Mouse (Mus musculus): Measurements from ENCODE around the gene Adam8. TPM values are rescaled to one million over a fixed set of nuclear protein-coding genes. Genes with fewer than 3 reads are reported as not detected.

Adam8 gene
- polyA plus RNA-seq, 1 experiment from 2014 or later = 2.6 TPM

GRCm38 (mm10) chr7:139949893-139950282 is 42.5 kb downstream of the Adam8 start:
- H3K27ac ChIP-seq (ENCODE audit: low read depth, low read length) = no peak overlapping the region
- no peaks in the 10 kb centered on the region for H3K9me3 ChIP-seq (ENCODE audit: control insufficient read depth, low read length)
- WGBS = 1% methylated on average over 15 of the region's 15 CpGs
- H3K4me1 ChIP-seq (replicated peaks; ENCODE audit: control insufficient read depth, insufficient read depth, low read length) = peaks cover 3% of the 10 kb centered on the region; the same call in 1 of the 2 replicates
- no peaks in the 10 kb centered on the region for H3K36me3 ChIP-seq (ENCODE audit: control insufficient read depth, insufficient read depth, low read length)
- peak overlapping the region; percentile 32 for H3K4me3 ChIP-seq (ENCODE audit: low read depth, low read length)
- H3K4me2 ChIP-seq (replicated peaks; ENCODE audit: low read depth, low read length) = peak overlapping the region; percentile 71
- H3K9ac ChIP-seq (ENCODE audit: low read depth, low read length) = peak overlapping the region; percentile 28; the same call in 1 of the 2 replicates
- H3K27me3 ChIP-seq (ENCODE audit: control insufficient read depth, insufficient read depth, low read length) = peaks cover 31% of the 10 kb centered on the region
- DNase-seq (ENCODE audit: low spot score) (peak; percentile 81), ATAC-seq (ENCODE audit: low FRiP score) (peak; percentile 77)

DNA sequence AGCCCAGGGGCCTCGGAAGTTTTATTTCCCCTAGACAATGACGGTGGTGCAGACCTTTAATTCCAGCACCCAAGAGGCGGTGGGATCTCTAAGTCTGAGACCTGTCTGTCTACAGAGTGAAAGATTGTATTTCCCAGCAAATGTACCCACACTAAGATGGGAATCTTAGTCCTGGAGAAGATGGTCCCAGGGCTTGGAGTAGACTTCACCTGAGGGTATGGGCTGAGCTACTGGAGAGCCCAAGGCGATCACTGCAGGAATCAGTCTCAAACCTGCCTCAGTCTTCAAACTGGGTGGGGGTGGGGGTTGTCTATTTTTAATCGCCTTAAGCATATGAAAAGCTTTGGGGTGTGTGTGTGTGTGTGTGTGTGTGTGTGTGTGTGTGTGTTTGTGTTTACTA is 46.3 kb downstream of the Adam8 start:
- H3K4me3 ChIP-seq (ENCODE audit: low read depth, low read length) = no peak overlapping the region
- H3K4me2 ChIP-seq (replicated peaks; ENCODE audit: low read depth, low read length) = no peak overlapping the region
- H3K27me3 ChIP-seq (ENCODE audit: control insufficient read depth, insufficient read depth, low read length) = peaks cover 55% of the 10 kb centered on the region
- 22% methylated on average over 5 of the region's 5 CpGs for WGBS
- no peaks in the 10 kb centered on the region for H3K36me3 ChIP-seq (ENCODE audit: control insufficient read depth, insufficient read depth, low read length)
- H3K9me3 ChIP-seq (ENCODE audit: control insufficient read depth, low read length) = no peaks in the 10 kb centered on the region
- H3K4me1 ChIP-seq (replicated peaks; ENCODE audit: control insufficient read depth, insufficient read depth, low read length) = peaks cover 2% of the 10 kb centered on the region
- ATAC-seq (ENCODE audit: low FRiP score) = no peak
- H3K27ac ChIP-seq (ENCODE audit: low read depth, low read length) = no peak overlapping the region
- H3K9ac ChIP-seq (ENCODE audit: low read depth, low read length) = no peak overlapping the region
- DNase-seq (ENCODE audit: low spot score) = no peak

- no peak overlapping the region for H3K4me3 ChIP-seq (ENCODE audit: low read depth, low read length)
- no peak overlapping the region for H3K27ac ChIP-seq (ENCODE audit: low read depth, low read length)
- no peaks in the 10 kb centered on the region for H3K36me3 ChIP-seq (ENCODE audit: control insufficient read depth, insufficient read depth, low read length)
- H3K9ac ChIP-seq (ENCODE audit: low read depth, low read length) = no peak overlapping the region
- H3K4me1 ChIP-seq (replicated peaks; ENCODE audit: control insufficient read depth, insufficient read depth, low read length) = no peaks in the 10 kb centered on the region; the same call in none of the 2 replicates
- H3K4me2 ChIP-seq (replicated peaks; ENCODE audit: low read depth, low read length) = no peak overlapping the region
- no peaks in the 10 kb centered on the region for H3K9me3 ChIP-seq (ENCODE audit: control insufficient read depth, low read length)
- peaks cover 55% of the 10 kb centered on the region for H3K27me3 ChIP-seq (ENCODE audit: control insufficient read depth, insufficient read depth, low read length)
- DNase-seq (ENCODE audit: low spot score) (peak; percentile 18), ATAC-seq (ENCODE audit: low FRiP score) (no peak)
- WGBS = 8% methylated on average over 5 of the region's 5 CpGs
Observed at GRCm38 (mm10) chr7:139945516-139945915, 46.8 kb downstream of the Adam8 start.

- Histone ChIP-seq H3K9me3 (ENCODE audit: control insufficient read depth, low read length) (no peaks in the 10 kb centered on the region), H3K36me3 (ENCODE audit: control insufficient read depth, insufficient read depth, low read length) (no peaks in the 10 kb centered on the region), H3K9ac (ENCODE audit: low read depth, low read length) (no peak overlapping the region), H3K27ac (ENCODE audit: low read depth, low read length) (no peak overlapping the region), H3K27me3 (ENCODE audit: control insufficient read depth, insufficient read depth, low read length) (peaks cover 55% of the 10 kb centered on the region), H3K4me2 (replicated peaks; ENCODE audit: low read depth, low read length) (peak overlapping the region; percentile 41), H3K4me1 (replicated peaks; ENCODE audit: control insufficient read depth, insufficient read depth, low read length) (no peaks in the 10 kb centered on the region; the same call in none of the 2 replicates), H3K4me3 (ENCODE audit: low read depth, low read length) (peak overlapping the region; percentile 26)
- ATAC-seq (ENCODE audit: low FRiP score) (peak; percentile 30; the same call in 1 of the 2 replicates), DNase-seq (ENCODE audit: low spot score) (peak; percentile 63)
- 3% methylated on average over 67 of the region's 68 CpGs for WGBS
Observed at GRCm38 (mm10) chr7:139944291-139945240, 47.8 kb downstream of the Adam8 start.

- peaks cover 51% of the 10 kb centered on the region for H3K27me3 ChIP-seq (ENCODE audit: control insufficient read depth, insufficient read depth, low read length)
- no peaks in the 10 kb centered on the region for H3K9me3 ChIP-seq (ENCODE audit: control insufficient read depth, low read length)
- WGBS = under 1% methylated on average over 55 of the region's 59 CpGs
- ATAC-seq (ENCODE audit: low FRiP score) (peak; percentile 35; the same call in 1 of the 2 replicates), DNase-seq (ENCODE audit: low spot score) (no peak)
- H3K4me2 ChIP-seq (replicated peaks; ENCODE audit: low read depth, low read length) = peak within 1 kb of the TSS; percentile 41
- peak within 1 kb of the TSS; percentile 26 for H3K4me3 ChIP-seq (ENCODE audit: low read depth, low read length)
- no peak within 1 kb of the TSS for H3K9ac ChIP-seq (ENCODE audit: low read depth, low read length)
- no peak within 1 kb of the TSS for H3K27ac ChIP-seq (ENCODE audit: low read depth, low read length)
- H3K4me1 ChIP-seq (replicated peaks; ENCODE audit: control insufficient read depth, insufficient read depth, low read length) = no peaks in the 10 kb centered on the region; the same call in none of the 2 replicates
- no peaks in the 10 kb centered on the region for H3K36me3 ChIP-seq (ENCODE audit: control insufficient read depth, insufficient read depth, low read length)
Observed at GRCm38 (mm10) chr7:139943674-139944281, 48.6 kb downstream of the Adam8 start, which contains the start of gene Utf1. Gene Utf1, plus strand, starts transcription at chr7:139943789.

DNA sequence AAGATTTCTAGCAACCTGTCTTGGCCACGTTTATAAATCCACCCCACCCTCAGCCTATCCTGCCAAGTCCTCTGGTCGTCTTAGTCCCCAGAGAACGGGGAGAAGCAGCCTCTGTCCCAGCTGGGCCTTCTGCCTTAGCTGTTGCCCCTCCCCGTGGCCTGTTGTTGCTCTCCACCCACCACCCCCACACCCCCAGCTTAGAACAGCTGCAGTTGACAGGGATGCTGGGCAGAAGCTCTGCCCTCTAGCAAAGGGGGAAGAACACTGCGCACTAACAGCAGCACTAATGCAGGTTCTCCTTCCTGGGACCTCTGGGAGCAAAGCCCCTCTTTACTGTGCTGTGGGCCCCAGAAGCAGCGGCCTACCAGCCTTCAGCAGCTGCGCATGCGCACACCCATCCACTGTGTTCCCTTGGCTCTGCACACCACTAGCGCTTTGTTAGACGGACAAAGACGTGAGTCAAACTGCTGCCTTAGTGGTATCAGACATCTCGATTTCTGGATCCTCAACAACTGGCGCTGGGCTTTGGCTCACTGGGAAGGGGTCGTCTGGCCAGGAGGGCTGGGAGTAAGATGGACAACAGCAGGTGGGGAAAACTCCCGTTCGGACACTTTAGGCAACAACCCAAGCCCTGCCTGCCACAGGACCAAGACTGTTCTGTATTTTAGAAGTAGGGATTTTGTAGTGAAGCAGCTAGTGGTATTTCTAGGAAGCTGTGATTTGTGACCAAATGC is 51.7 kb downstream of the Adam8 start:
- Histone ChIP-seq H3K27ac (ENCODE audit: low read depth, low read length) (no peak overlapping the region), H3K9ac (ENCODE audit: low read depth, low read length) (no peak overlapping the region), H3K4me3 (ENCODE audit: low read depth, low read length) (no peak overlapping the region), H3K4me2 (replicated peaks; ENCODE audit: low read depth, low read length) (no peak overlapping the region), H3K9me3 (ENCODE audit: control insufficient read depth, low read length) (no peaks in the 10 kb centered on the region), H3K4me1 (replicated peaks; ENCODE audit: control insufficient read depth, insufficient read depth, low read length) (no peaks in the 10 kb centered on the region; the same call in none of the 2 replicates), H3K36me3 (ENCODE audit: control insufficient read depth, insufficient read depth, low read length) (no peaks in the 10 kb centered on the region), H3K27me3 (ENCODE audit: control insufficient read depth, insufficient read depth, low read length) (peaks cover 31% of the 10 kb centered on the region)
- ATAC-seq (ENCODE audit: low FRiP score) (no peak), DNase-seq (ENCODE audit: low spot score) (no peak)
- WGBS = 60% methylated on average over 16 of the region's 16 CpGs

DNA sequence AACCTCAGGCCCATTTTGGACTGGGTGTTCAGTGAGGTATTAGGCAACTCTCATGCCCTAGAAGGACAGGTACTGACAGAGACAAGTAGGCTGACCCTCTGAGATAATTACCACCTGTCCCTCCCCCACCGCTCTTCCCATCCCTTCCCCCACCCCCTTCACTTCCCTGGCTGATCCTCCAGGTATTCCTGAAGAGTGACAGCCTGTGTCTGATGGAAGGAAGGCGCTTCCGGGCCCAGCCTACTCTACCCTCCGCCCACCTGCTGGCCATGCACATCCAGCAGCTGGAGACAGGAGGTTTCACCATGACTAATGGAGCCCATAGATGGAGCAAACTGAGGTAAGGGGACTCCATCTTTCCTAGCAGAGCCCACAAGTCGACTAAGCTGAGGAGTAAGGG is 54.6 kb downstream of the Adam8 start:
- no peak overlapping the region for H3K27ac ChIP-seq (ENCODE audit: low read depth, low read length)
- ATAC-seq (ENCODE audit: low FRiP score) (no peak), DNase-seq (ENCODE audit: low spot score) (no peak)
- 67% methylated on average over 5 of the region's 5 CpGs for WGBS
- peaks cover 4% of the 10 kb centered on the region for H3K27me3 ChIP-seq (ENCODE audit: control insufficient read depth, insufficient read depth, low read length)
- H3K36me3 ChIP-seq (ENCODE audit: control insufficient read depth, insufficient read depth, low read length) = no peaks in the 10 kb centered on the region
- no peak overlapping the region for H3K4me3 ChIP-seq (ENCODE audit: low read depth, low read length)
- no peaks in the 10 kb centered on the region for H3K9me3 ChIP-seq (ENCODE audit: control insufficient read depth, low read length)
- no peak overlapping the region for H3K4me2 ChIP-seq (replicated peaks; ENCODE audit: low read depth, low read length)
- H3K9ac ChIP-seq (ENCODE audit: low read depth, low read length) = no peak overlapping the region
- no peaks in the 10 kb centered on the region for H3K4me1 ChIP-seq (replicated peaks; ENCODE audit: control insufficient read depth, insufficient read depth, low read length)

- Histone ChIP-seq H3K36me3 (ENCODE audit: control insufficient read depth, insufficient read depth, low read length) (no peaks in the 10 kb centered on the region), H3K9me3 (ENCODE audit: control insufficient read depth, low read length) (no peaks in the 10 kb centered on the region), H3K4me1 (replicated peaks; ENCODE audit: control insufficient read depth, insufficient read depth, low read length) (no peaks in the 10 kb centered on the region), H3K4me3 (ENCODE audit: low read depth, low read length) (no peak overlapping the region), H3K27me3 (ENCODE audit: control insufficient read depth, insufficient read depth, low read length) (no peaks in the 10 kb centered on the region; the same call in none of the 2 replicates), H3K27ac (ENCODE audit: low read depth, low read length) (no peak overlapping the region), H3K4me2 (replicated peaks; ENCODE audit: low read depth, low read length) (no peak overlapping the region), H3K9ac (ENCODE audit: low read depth, low read length) (no peak overlapping the region)
- ATAC-seq (ENCODE audit: low FRiP score) = no peak
- 75% methylated on average over 3 of the region's 3 CpGs for WGBS
- no peak for DNase-seq (ENCODE audit: low spot score)
Observed at GRCm38 (mm10) chr7:139937138-139937537, 55.2 kb downstream of the Adam8 start.
